Mouse (Mus musculus) neural tube, embryonic 14.5 days (tissue): ENCODE results near the gene Alpk1. TPM values are rescaled to one million over a fixed set of nuclear protein-coding genes. Genes with fewer than 3 reads are reported as not detected.
"Not testable (repeated sequence)": the region's sequence is repeated elsewhere in the genome, so short reads cannot be mapped to it uniquely, and the experiment has no call there.

Experiments
- ATAC-seq: fragments of 200-750 bp; cut with Nextera tagmentation; 2 replicates; pipeline ENCODE4 v1.8.0; 2017; ENCODE audit warnings: low read depth, mild to moderate bottlenecking, moderate TSS enrichment, moderate library complexity
- H3K27ac ChIP-seq: fragments of 300-500 bp; sonication (generic); 2 replicates; pipeline ENCODE4 v1.5.1; 2014; ENCODE audit warnings: low read depth, mild to moderate bottlenecking, control low read depth, low read length, moderate library complexity, mixed read lengths
- H3K27me3 ChIP-seq: fragments of 300-500 bp; sonication (generic); 2 replicates; pipeline ENCODE4 v1.6.1; 2014; ENCODE audit warnings: low read length; ENCODE audit not compliant: control insufficient read depth, insufficient read depth
- H3K36me3 ChIP-seq: fragments of 300-500 bp; sonication (generic); 2 replicates; pipeline ENCODE4 v1.6.1; 2014; ENCODE audit warnings: low read length, mixed read lengths; ENCODE audit not compliant: control insufficient read depth, insufficient read depth
- H3K4me1 ChIP-seq: fragments of 300-500 bp; sonication (generic); 2 replicates; pipeline ENCODE4 v1.6.1; 2014; ENCODE audit warnings: low read length; ENCODE audit not compliant: control insufficient read depth, insufficient read depth
- H3K4me2 ChIP-seq: fragments of 300-500 bp; sonication (generic); 2 replicates; pipeline ENCODE4 v1.6.1; 2014; ENCODE audit warnings: mild to moderate bottlenecking, low read depth, low read length, control low read depth
- H3K4me3 ChIP-seq: fragments of 300-500 bp; sonication (generic); 2 replicates; pipeline ENCODE4 v1.5.1; 2014; ENCODE audit warnings: low read depth, low read length, control low read depth, mixed read lengths
- H3K9ac ChIP-seq: fragments of 300-500 bp; sonication (generic); replicated peaks from 2 replicates; pipeline ENCODE4 v1.6.1; 2014; ENCODE audit warnings: low read depth, mild to moderate bottlenecking, control low read depth, low read length, mixed read lengths
- H3K9me3 ChIP-seq: fragments of 300-500 bp; sonication (generic); 2 replicates; pipeline ENCODE4 v1.6.1; 2016; ENCODE audit warnings: low read length; ENCODE audit not compliant: control insufficient read depth
- WGBS: fragments of 180-500 bp; shearing (Covaris S2); extraction: QIAGEN DNeasy Blood & Tissue Kit; methylation state at CpG from one replicate; pipeline ENCODE4 v1.1.7; 2014; 5-methylcytosine and 5-hydroxymethylcytosine counted together
- polyA plus RNA-seq: library from polyadenylated mRNA; unstranded; fragments of >200 nt; fragmentation: Nextera tagmentation; extraction: Ambion mirVana; gene quantifications from 2 replicates; pipeline ENCODE4 v1.2.1, GENCODE M21; 2014

Alpk1 gene
- polyA plus RNA-seq, 1 experiment from 2014 or later = 0.31 TPM

DNA sequence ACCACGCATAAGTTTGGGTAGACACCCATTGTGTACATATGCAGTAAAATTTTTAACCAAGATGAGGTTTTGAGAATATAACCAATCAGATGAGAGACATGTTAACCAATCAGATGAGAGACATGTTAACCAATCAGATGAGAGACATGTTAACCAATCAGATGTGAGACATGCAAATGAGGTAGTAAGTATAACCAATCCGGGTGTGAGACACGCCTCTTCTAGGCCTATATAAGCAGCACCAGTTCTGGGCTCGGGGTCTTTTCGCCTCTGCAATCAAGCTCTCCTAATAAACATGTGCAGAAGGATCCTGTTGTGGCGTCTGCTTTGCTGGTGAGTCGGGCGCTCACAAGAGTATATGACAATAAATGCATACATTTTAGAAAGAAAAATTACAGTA is 3.4 kb upstream of the Alpk1 start:
- not testable (repeated sequence) for H3K4me1 ChIP-seq, H3K4me2 ChIP-seq, H3K27ac ChIP-seq, H3K9me3 ChIP-seq, ATAC-seq, H3K27me3 ChIP-seq, H3K9ac ChIP-seq, H3K4me3 ChIP-seq, H3K36me3 ChIP-seq
- 92% methylated on average over 8 of the region's 8 CpGs for WGBS

DNA sequence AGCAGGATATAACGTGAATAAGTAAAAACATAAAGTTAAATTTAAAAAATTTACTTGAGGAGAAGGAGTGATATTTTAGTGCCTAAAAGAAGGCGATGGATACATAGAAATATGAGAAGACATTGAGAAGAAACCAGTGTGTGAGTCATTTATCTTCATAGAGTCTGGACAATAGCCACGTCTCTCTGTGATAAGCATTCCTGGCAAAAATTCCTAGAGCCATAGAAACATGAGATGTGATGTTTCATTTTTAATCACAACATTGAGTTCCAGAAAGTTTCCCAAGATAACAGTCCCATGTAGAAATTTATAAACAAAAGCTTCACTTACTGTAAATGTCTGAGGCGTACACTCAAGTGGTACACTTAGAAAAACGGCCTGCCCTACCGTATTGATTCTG is 2.6 kb upstream of the Alpk1 start:
- Histone ChIP-seq H3K9me3 (no peaks in the 10 kb centered on the region), H3K4me1 (no peaks in the 10 kb centered on the region), H3K4me2 (no peak overlapping the region), H3K27me3 (no peaks in the 10 kb centered on the region; the same call in 1 of the 2 replicates), H3K9ac (no peak overlapping the region), H3K27ac (no peak overlapping the region), H3K36me3 (no peaks in the 10 kb centered on the region), H3K4me3 (no peak overlapping the region)
- ATAC-seq = no peak
- WGBS = 93% methylated on average over 6 of the region's 6 CpGs

DNA sequence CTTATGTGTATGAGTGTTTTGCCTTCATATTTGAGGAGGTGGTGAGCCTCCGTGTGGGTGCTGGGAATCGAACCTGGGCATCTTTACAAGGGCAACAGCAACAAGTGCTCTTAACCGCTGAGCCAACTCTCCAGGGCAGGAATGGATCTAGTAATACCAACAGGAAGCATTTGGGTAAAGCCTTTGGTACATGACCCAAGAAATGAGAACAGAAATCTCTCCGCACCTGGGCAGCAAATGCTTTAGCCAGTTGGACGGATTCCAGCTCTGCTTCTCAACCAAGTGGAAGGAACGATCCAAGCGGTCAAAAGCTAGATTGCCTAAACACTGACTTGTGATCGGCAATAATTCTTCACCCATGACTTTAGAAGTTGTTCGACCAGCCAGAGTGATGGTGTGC is 594 bp upstream of the Alpk1 start:
- Histone ChIP-seq H3K4me1 (no peaks in the 10 kb centered on the region), H3K9me3 (no peaks in the 10 kb centered on the region), H3K27me3 (no peaks in the 10 kb centered on the region), H3K4me2 (no peak overlapping the region), H3K27ac (no peak overlapping the region), H3K4me3 (no peak overlapping the region), H3K9ac (no peak overlapping the region), H3K36me3 (no peaks in the 10 kb centered on the region)
- no peak for ATAC-seq
- WGBS = 93% methylated on average over 9 of the region's 9 CpGs

DNA sequence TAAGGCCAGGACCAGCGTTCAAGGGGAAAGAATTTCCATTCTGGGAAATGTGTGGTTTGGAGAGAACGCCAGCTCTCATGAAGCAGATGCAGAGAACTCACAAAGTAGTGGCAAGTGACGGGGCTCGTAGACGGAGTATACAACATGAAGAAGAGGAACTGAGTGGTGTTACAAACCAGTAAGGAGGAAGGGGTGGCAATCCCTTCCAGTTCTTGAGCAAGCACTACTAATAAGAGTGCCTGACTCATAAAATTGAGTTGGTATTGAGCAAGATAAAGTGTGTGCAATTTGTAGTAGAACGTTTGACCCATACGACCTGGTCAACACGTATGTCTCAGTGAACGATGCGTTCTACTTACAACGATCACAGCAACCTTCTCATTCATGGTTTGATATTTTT is 11.2 kb downstream of the Alpk1 start:
- WGBS = 91% methylated on average over 11 of the region's 11 CpGs
- Histone ChIP-seq H3K4me3 (no peak overlapping the region), H3K27me3 (no peaks in the 10 kb centered on the region), H3K9ac (no peak overlapping the region), H3K36me3 (no peaks in the 10 kb centered on the region), H3K27ac (no peak overlapping the region), H3K4me1 (no peaks in the 10 kb centered on the region), H3K4me2 (no peak overlapping the region), H3K9me3 (no peaks in the 10 kb centered on the region)
- no peak for ATAC-seq

DNA sequence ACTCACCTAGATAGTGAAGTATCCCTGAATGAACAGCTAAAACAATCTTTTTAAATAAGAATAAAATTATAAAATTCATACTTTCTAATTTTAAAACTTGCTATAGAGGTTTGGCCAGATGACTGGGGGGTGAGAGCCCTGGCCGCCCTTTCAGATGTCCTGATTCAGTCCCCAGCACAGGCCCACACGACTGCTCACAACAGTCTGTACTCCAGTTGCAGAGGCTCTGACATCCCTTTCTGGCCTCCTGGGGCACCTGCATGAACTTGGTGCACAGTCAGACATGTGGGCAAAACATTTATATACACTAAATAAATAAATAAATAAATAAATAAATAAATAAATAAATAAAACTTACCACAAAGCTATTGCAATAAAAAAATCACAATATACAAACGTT is 14.4 kb downstream of the Alpk1 start:
- no peaks in the 10 kb centered on the region for H3K36me3 ChIP-seq
- H3K27ac ChIP-seq = no peak overlapping the region
- ATAC-seq = no peak
- H3K4me1 ChIP-seq = no peaks in the 10 kb centered on the region
- no peaks in the 10 kb centered on the region for H3K9me3 ChIP-seq
- H3K27me3 ChIP-seq = peaks cover under 1% of the 10 kb centered on the region; the same call in 1 of the 2 replicates
- no peak overlapping the region for H3K4me3 ChIP-seq
- H3K9ac ChIP-seq = no peak overlapping the region
- H3K4me2 ChIP-seq = no peak overlapping the region
- WGBS = 75% methylated on average over 3 of the region's 3 CpGs

DNA sequence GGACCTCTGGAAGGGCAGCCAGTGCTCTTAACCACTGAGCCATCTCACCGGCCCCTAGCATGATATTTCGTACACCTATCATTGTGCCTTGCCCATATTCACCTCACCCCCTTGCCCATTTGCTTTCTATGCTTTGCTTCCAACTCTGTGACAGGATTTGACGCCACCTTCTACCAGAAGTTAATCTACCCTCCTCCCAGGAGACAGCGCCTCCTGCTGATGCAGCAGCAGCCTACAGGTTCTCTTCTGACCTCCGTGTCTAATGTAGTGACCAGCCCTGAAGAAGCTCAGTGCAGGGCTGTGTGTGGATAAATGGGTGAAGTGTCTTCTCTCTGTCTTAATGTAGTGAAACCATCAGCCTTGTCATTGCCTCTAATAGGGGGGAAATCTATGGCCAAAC is 15.8 kb downstream of the Alpk1 start:
- Histone ChIP-seq H3K27ac (no peak overlapping the region), H3K27me3 (peaks cover 2% of the 10 kb centered on the region; the same call in 1 of the 2 replicates), H3K4me2 (no peak overlapping the region), H3K4me1 (no peaks in the 10 kb centered on the region), H3K9ac (no peak overlapping the region), H3K9me3 (no peaks in the 10 kb centered on the region), H3K36me3 (no peaks in the 10 kb centered on the region), H3K4me3 (no peak overlapping the region)
- WGBS = 61% methylated on average over 5 of the region's 5 CpGs
- no peak for ATAC-seq

DNA sequence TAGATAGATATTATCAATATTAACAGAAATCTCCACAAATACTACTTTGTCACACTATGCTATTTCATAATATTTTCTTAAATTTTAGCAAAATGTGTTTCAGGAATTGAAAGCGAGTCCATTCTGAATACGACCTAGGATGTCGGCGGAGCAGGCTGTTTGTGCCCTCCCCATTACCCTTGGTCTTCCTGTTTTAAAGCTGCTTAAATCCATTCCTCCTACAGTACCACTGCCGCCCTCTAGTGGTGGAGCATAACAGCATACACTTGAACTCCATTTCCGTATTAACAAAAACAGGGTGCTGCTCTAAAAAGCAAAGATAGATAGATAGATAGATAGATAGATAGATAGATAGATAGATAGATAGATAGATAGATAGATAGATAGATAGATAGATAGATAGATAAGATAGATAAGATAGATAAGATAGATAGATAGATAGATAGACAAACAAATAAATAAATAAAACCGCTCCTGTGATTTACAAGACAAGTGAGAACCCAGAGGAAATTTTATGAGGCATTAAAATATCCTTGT is 17.2 kb downstream of the Alpk1 start:
- Histone ChIP-seq H3K36me3 (no peaks in the 10 kb centered on the region), H3K9ac (no peak overlapping the region), H3K4me3 (no peak overlapping the region), H3K9me3 (no peaks in the 10 kb centered on the region), H3K27ac (no peak overlapping the region), H3K27me3 (peaks cover 2% of the 10 kb centered on the region; the same call in 1 of the 2 replicates), H3K4me2 (no peak overlapping the region), H3K4me1 (no peaks in the 10 kb centered on the region)
- WGBS = 18% methylated on average over 7 of the region's 7 CpGs
- no peak for ATAC-seq

DNA sequence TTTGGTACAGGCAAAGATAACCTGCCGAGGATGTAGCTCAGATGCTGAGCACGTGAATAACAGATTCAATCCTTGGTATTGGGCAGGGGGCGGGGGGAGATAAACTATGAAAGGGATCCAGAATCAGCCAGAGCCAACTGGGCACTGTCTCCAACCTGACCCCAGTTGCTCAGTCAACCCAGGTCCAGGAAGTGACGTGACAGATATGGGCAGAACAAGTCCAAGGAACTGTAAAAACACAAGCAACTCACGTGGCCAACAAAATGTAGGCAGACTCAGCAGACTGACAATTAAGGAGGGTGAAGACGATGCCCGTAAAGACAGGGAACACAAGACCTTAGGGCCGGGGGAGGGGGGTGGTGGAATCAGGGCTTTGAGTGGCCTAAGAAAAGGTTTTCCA is 17.9 kb downstream of the Alpk1 start:
- Histone ChIP-seq H3K4me3 (no peak overlapping the region), H3K36me3 (no peaks in the 10 kb centered on the region), H3K9me3 (no peaks in the 10 kb centered on the region), H3K4me2 (no peak overlapping the region), H3K27me3 (peaks cover 5% of the 10 kb centered on the region; the same call in 1 of the 2 replicates), H3K27ac (no peak overlapping the region), H3K9ac (no peak overlapping the region), H3K4me1 (no peaks in the 10 kb centered on the region)
- ATAC-seq = no peak
- 56% methylated on average over 8 of the region's 8 CpGs for WGBS

DNA sequence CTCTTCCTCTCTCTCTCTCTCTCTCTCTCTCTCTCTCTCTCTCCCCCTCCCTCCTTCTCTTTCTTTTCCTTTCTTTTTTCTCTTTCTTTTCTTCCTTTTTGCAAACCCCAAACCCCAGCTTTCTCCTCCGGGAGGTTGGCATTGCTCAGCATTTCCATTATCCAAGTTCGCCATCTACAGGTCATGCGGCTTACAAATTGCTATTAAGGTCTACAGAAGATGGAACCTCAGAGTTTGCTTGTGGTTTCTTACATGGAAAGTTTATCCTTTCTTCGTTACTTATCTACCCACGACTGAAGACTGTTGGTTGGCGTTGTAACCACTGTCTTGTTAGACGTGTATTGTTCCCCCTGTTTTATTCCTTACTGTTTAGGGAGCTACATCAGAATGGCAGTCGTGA is 21.1 kb downstream of the Alpk1 start:
- Histone ChIP-seq H3K4me3 (no peak overlapping the region), H3K36me3 (no peaks in the 10 kb centered on the region), H3K9me3 (no peaks in the 10 kb centered on the region), H3K27me3 (peaks cover 16% of the 10 kb centered on the region), H3K9ac (no peak overlapping the region), H3K4me1 (no peaks in the 10 kb centered on the region), H3K4me2 (no peak overlapping the region), H3K27ac (no peak overlapping the region)
- WGBS = 13% methylated on average over 8 of the region's 8 CpGs
- no peak for ATAC-seq
